Mouse (Mus musculus): ENCODE measurements at regions not wholly inside any gene's neighbourhood (a gene's known extent, or its start where the extent isn't known, plus 50 kb on each side); places are given as distances from the start of the nearest gene placed in this dataset.

GRCm38 (mm10) chr9:85493760-85494159, 166.6 kb upstream of the Tent5a start:
- no peak for TF ChIP-seq CTCF (IDR thresholded peaks at IDR 0.05; ENCODE audit: low read depth)
- TF ChIP-seq EP300 (optimal IDR thresholded peaks at IDR 0.05) = no peak
- WGBS = 57% methylated on average over 4 of the region's 4 CpGs
- ATAC-seq (ENCODE audit: low FRiP score, low TSS enrichment) (no peak), DNase-seq (ENCODE audit: low spot score) (no peak)
- H3K27ac ChIP-seq (replicated peaks) = no peak overlapping the region
- H3K9me3 ChIP-seq (ENCODE audit: control insufficient read depth, low read length) = no peaks in the 10 kb centered on the region
- no peak overlapping the region for H3K4me2 ChIP-seq (replicated peaks; ENCODE audit: low read depth)
- no peak overlapping the region for H3K9ac ChIP-seq (ENCODE audit: low read length)
- H3K36me3 ChIP-seq (ENCODE audit: control insufficient read depth, insufficient read depth, low read length) = no peaks in the 10 kb centered on the region
- H3K4me3 ChIP-seq (ENCODE audit: low read depth, low read length) = no peak overlapping the region
- no peaks in the 10 kb centered on the region for H3K4me1 ChIP-seq (replicated peaks; ENCODE audit: control insufficient read depth, insufficient read depth)
- H3K27me3 ChIP-seq (ENCODE audit: control insufficient read depth, insufficient read depth, low read length) = no peaks in the 10 kb centered on the region

GRCm38 (mm10) chr9:85490367-85490766, 163.2 kb upstream of the Tent5a start:
- H3K27ac ChIP-seq (replicated peaks) = no peak overlapping the region
- H3K9ac ChIP-seq (ENCODE audit: low read length) = no peak overlapping the region
- H3K9me3 ChIP-seq (ENCODE audit: control insufficient read depth, low read length) = no peaks in the 10 kb centered on the region
- no peak overlapping the region for H3K4me3 ChIP-seq (ENCODE audit: low read depth, low read length)
- no peak overlapping the region for H3K4me2 ChIP-seq (replicated peaks; ENCODE audit: low read depth)
- ATAC-seq (ENCODE audit: low FRiP score, low TSS enrichment) (no peak), DNase-seq (ENCODE audit: low spot score) (no peak)
- 72% methylated on average over 3 of the region's 3 CpGs for WGBS
- no peak for TF ChIP-seq EP300 (optimal IDR thresholded peaks at IDR 0.05)
- no peak for TF ChIP-seq CTCF (IDR thresholded peaks at IDR 0.05; ENCODE audit: low read depth)
- no peaks in the 10 kb centered on the region for H3K36me3 ChIP-seq (ENCODE audit: control insufficient read depth, insufficient read depth, low read length)
- H3K27me3 ChIP-seq (ENCODE audit: control insufficient read depth, insufficient read depth, low read length) = no peaks in the 10 kb centered on the region
- no peaks in the 10 kb centered on the region for H3K4me1 ChIP-seq (replicated peaks; ENCODE audit: control insufficient read depth, insufficient read depth)

- DNase-seq (ENCODE audit: low spot score) (no peak), ATAC-seq (ENCODE audit: low FRiP score, low TSS enrichment) (no peak)
- Histone ChIP-seq H3K27me3 (ENCODE audit: control insufficient read depth, insufficient read depth, low read length) (no peaks in the 10 kb centered on the region), H3K4me3 (ENCODE audit: low read depth, low read length) (no peak overlapping the region), H3K9ac (ENCODE audit: low read length) (no peak overlapping the region), H3K27ac (replicated peaks) (no peak overlapping the region), H3K4me1 (replicated peaks; ENCODE audit: control insufficient read depth, insufficient read depth) (no peaks in the 10 kb centered on the region), H3K4me2 (replicated peaks; ENCODE audit: low read depth) (no peak overlapping the region), H3K36me3 (ENCODE audit: control insufficient read depth, insufficient read depth, low read length) (no peaks in the 10 kb centered on the region), H3K9me3 (ENCODE audit: control insufficient read depth, low read length) (no peaks in the 10 kb centered on the region)
- TF ChIP-seq EP300 (optimal IDR thresholded peaks at IDR 0.05) (no peak), CTCF (IDR thresholded peaks at IDR 0.05; ENCODE audit: low read depth) (no peak)
- 34% methylated on average over 2 of the region's 2 CpGs for WGBS
These were observed 160.8 kb upstream of the Tent5a start for GRCm38 (mm10) chr9:85487915-85488314.

- 34% methylated on average over 3 of the region's 3 CpGs for WGBS
- no peak overlapping the region for H3K4me2 ChIP-seq (replicated peaks; ENCODE audit: low read depth)
- no peak; the same call in 1 of the 2 replicates for ATAC-seq (ENCODE audit: low FRiP score, low TSS enrichment)
These were observed 160.0 kb upstream of the Tent5a start for GRCm38 (mm10) chr9:85487052-85487668.

GRCm38 (mm10) chr9:85485749-85486148, 158.6 kb upstream of the Tent5a start:
- Histone ChIP-seq H3K27me3 (ENCODE audit: control insufficient read depth, insufficient read depth, low read length) (no peaks in the 10 kb centered on the region), H3K4me2 (replicated peaks; ENCODE audit: low read depth) (no peak overlapping the region), H3K4me3 (ENCODE audit: low read depth, low read length) (no peak overlapping the region), H3K4me1 (replicated peaks; ENCODE audit: control insufficient read depth, insufficient read depth) (no peaks in the 10 kb centered on the region), H3K36me3 (ENCODE audit: control insufficient read depth, insufficient read depth, low read length) (no peaks in the 10 kb centered on the region), H3K27ac (replicated peaks) (no peak overlapping the region), H3K9me3 (ENCODE audit: control insufficient read depth, low read length) (no peaks in the 10 kb centered on the region), H3K9ac (ENCODE audit: low read length) (no peak overlapping the region)
- ATAC-seq (ENCODE audit: low FRiP score, low TSS enrichment) = no peak
- TF ChIP-seq EP300 (optimal IDR thresholded peaks at IDR 0.05) (no peak), CTCF (IDR thresholded peaks at IDR 0.05; ENCODE audit: low read depth) (no peak)
- no peak for DNase-seq (ENCODE audit: low spot score)
- 89% methylated on average over 1 of the region's 1 CpGs for WGBS

More at GRCm38 (mm10) chr9:85487052-85487668, 160.0 kb upstream of the Tent5a start:
- DNase-seq (ENCODE audit: low spot score) = no peak
- H3K27ac ChIP-seq (replicated peaks) = no peak overlapping the region
- H3K4me1 ChIP-seq (replicated peaks; ENCODE audit: control insufficient read depth, insufficient read depth) = no peaks in the 10 kb centered on the region
- no peaks in the 10 kb centered on the region for H3K9me3 ChIP-seq (ENCODE audit: control insufficient read depth, low read length)
- H3K27me3 ChIP-seq (ENCODE audit: control insufficient read depth, insufficient read depth, low read length) = no peaks in the 10 kb centered on the region
- no peaks in the 10 kb centered on the region for H3K36me3 ChIP-seq (ENCODE audit: control insufficient read depth, insufficient read depth, low read length)
- no peak overlapping the region for H3K9ac ChIP-seq (ENCODE audit: low read length)
- TF ChIP-seq CTCF (IDR thresholded peaks at IDR 0.05; ENCODE audit: low read depth) = no peak
- no peak for TF ChIP-seq EP300 (optimal IDR thresholded peaks at IDR 0.05)
- H3K4me3 ChIP-seq (ENCODE audit: low read depth, low read length) = no peak overlapping the region

GRCm38 (mm10) chr9:85483248-85483647, 156.1 kb upstream of the Tent5a start:
- ATAC-seq (ENCODE audit: low FRiP score, low TSS enrichment) (no peak), DNase-seq (ENCODE audit: low spot score) (no peak)

More at GRCm38 (mm10) chr9:85483248-85483647, 156.1 kb upstream of the Tent5a start:
- TF ChIP-seq EP300 (optimal IDR thresholded peaks at IDR 0.05) (no peak), CTCF (IDR thresholded peaks at IDR 0.05; ENCODE audit: low read depth) (no peak)
- Histone ChIP-seq H3K4me1 (replicated peaks; ENCODE audit: control insufficient read depth, insufficient read depth) (no peaks in the 10 kb centered on the region), H3K4me2 (replicated peaks; ENCODE audit: low read depth) (no peak overlapping the region), H3K27me3 (ENCODE audit: control insufficient read depth, insufficient read depth, low read length) (no peaks in the 10 kb centered on the region), H3K9ac (ENCODE audit: low read length) (no peak overlapping the region), H3K9me3 (ENCODE audit: control insufficient read depth, low read length) (no peaks in the 10 kb centered on the region), H3K36me3 (ENCODE audit: control insufficient read depth, insufficient read depth, low read length) (no peaks in the 10 kb centered on the region), H3K27ac (replicated peaks) (no peak overlapping the region), H3K4me3 (ENCODE audit: low read depth, low read length) (no peak overlapping the region)
- 92% methylated on average over 4 of the region's 4 CpGs for WGBS
